Mouse (Mus musculus): ENCODE measurements around the gene Mymx. TPM values are rescaled to one million over a fixed set of nuclear protein-coding genes. Genes with fewer than 3 reads are reported as not detected.
A peak's percentile ranks its signal among the peaks of the same experiment; 100 is the strongest.

Gene Mymx
- polyA plus RNA-seq, 1 experiment from 2014 or later = 22.9 TPM

DNA sequence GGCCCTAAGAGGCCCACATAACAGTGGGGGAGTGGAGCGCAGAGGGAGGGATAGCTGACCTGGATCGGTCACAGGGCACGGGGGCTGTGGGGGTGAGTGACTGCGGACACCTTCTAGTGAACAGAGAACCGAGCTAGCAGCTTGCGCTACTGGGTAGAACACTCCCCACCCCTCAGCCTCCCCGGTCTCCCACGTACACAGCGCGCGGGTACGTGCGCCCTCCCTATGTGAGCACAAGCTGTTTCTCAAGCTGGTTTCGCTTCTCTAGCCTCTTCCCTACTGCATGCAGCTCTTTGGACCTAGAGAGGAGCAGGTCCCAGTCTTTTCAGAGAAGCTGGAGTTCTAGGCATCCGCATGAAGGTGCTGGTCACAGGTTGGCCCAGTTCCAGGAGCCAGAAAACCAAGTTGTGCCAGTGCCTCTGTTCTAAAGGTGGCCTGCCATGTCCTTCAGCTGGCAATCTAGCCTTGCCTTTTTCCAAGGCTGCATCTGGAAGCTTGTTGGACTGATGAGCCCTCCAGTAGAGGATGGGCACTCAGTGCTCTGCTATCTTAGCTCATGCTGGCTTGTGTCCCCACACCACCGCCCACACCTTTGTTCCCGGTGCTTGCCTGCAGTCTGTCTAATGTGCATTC, 27.7 kb downstream of the Mymx start:
- peaks cover 25% of the 10 kb centered on the region for H3K36me3 ChIP-seq
- peak overlapping the region; percentile 99 for H3K4me3 ChIP-seq
- peak overlapping the region; percentile 77 for H3K9ac ChIP-seq
- H3K4me2 ChIP-seq = peak overlapping the region; percentile 80
- peak overlapping the region; percentile 99 for H3K27ac ChIP-seq
- H3K4me1 ChIP-seq = peaks cover 29% of the 10 kb centered on the region
- 4% methylated on average over 17 of the region's 17 CpGs for WGBS
- H3K27me3 ChIP-seq = no peaks in the 10 kb centered on the region
- H3K9me3 ChIP-seq = no peaks in the 10 kb centered on the region
- peak; percentile 58 for ATAC-seq (ENCODE audit: insufficient number of reproducible peaks, low FRiP score, low TSS enrichment, low read depth)

DNA sequence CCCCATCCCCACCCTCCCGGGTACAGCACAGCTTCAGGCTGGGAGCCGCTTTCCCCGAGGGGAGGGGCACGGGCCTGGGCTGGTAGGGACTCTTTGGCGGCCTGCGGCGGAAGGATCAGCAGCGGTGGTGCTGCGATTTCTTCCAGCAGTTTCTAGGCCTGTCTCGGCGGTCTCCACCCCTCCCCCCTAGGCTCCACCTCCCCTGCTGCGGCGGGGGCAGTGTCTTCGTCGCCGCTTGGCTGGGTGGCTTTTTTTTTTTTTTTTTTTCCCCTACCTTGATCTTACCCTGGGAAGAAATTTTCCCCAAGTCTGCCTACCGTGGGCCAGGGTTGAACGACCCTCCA, 28.1 kb downstream of the Mymx start:
- Histone ChIP-seq H3K9me3 (no peaks in the 10 kb centered on the region), H3K36me3 (peaks cover 29% of the 10 kb centered on the region), H3K9ac (peak overlapping the region; percentile 77), H3K27ac (peak overlapping the region; percentile 99), H3K27me3 (no peaks in the 10 kb centered on the region), H3K4me1 (peaks cover 29% of the 10 kb centered on the region), H3K4me3 (peak overlapping the region; percentile 99), H3K4me2 (peak overlapping the region; percentile 80)
- ATAC-seq (ENCODE audit: insufficient number of reproducible peaks, low FRiP score, low TSS enrichment, low read depth) = peak; percentile 77
- WGBS = 0% methylated on average over 18 of the region's 18 CpGs

DNA sequence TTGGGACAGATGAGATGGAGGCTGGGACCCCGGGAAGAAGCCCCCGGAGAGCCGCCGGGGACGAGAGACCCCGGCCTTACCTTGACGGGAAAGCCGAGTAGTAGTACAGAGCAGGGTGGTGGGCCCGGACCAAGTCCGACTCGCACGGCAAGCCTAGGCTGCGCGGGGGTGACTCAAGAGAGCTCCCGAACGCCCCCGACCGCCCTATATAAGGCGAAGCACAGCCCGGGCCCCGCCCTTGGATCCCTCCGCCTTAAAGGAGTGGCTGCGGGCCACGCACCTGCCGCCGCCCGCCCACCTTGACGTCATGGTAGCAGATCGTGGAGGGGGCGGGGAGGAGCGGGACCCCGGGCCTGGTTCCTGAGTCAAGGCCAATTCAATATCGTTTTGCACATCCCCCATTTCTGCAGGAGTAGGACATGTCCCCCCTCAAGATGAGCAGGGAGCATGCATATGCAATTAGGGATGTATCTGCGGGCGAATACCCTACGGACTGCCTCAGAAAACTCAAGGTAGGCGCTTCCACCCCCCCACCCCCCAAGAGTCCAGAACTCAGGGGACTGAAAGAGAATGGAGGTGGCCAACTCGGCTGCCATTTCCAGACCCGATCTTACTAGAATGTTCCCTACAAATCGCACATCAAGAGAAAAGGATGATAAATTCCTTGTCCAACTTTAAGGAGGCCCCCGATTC, 28.7 kb downstream of the Mymx start, which contains the start of gene Hsp90ab1:
Gene Hsp90ab1, minus strand, starts transcription at position 185 of the 693 bp plus-strand sequence.
- H3K4me2 ChIP-seq = peak within 1 kb of the TSS; percentile 80
- peak within 1 kb of the TSS; percentile 99 for H3K4me3 ChIP-seq
- H3K9me3 ChIP-seq = no peaks in the 10 kb centered on the region
- H3K4me1 ChIP-seq = peaks cover 29% of the 10 kb centered on the region
- H3K36me3 ChIP-seq = peaks cover 35% of the 10 kb centered on the region
- peak within 1 kb of the TSS; percentile 99 for H3K9ac ChIP-seq
- peak within 1 kb of the TSS; percentile 99 for H3K27ac ChIP-seq
- under 1% methylated on average over 41 of the region's 41 CpGs for WGBS
- peak; percentile 79 for ATAC-seq (ENCODE audit: insufficient number of reproducible peaks, low FRiP score, low TSS enrichment, low read depth)
- H3K27me3 ChIP-seq = no peaks in the 10 kb centered on the region

DNA sequence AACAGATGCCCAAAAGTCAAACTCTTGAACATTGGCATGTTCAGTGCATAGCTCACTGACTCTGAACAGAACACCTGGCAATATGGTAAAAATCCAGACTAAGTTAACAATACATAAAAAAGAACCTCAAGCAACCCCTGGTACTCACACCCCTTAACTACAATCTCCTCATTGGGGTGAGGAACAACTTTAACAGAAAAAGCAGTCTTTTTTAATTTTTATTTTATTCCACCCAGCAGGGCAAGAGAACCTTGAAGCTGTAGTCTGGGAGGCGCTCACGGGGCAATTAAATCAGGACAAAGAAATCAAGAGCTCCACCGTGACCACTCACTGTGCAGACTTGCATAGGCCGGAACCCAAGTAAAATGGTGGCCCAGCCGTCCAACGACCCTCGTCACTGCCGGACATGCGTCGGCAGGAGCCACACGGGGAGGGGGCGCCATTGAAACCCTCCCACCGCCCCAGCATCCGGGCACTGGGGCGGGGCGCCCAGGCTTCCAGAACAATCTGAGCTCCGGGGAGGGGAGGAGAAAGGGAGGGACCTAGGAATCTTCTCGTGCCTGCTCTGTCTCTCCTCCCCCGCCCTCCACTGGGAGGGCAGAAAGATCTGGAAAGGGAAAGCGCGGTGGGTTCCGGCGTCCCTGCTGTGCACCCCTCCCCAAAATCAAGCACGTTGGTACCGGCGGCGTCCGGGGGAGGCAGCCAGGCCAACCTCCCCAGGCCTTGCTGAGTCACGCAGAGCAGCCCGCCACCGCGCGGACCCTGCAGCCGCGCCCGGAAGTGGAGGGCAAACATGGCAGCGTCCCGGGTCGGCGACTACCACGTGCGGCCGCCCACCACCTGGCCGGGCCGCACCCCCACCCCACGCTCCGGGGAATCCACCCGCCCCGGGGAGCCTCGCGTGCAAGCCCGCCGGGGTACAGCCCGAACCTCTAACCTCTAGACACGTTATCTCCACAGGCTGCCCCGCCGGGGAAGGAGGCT, 29.5 kb downstream of the Mymx start:
- H3K36me3 ChIP-seq = peaks cover 43% of the 10 kb centered on the region
- WGBS = under 1% methylated on average over 57 of the region's 57 CpGs
- H3K4me1 ChIP-seq = peaks cover 34% of the 10 kb centered on the region
- H3K4me2 ChIP-seq = peak overlapping the region; percentile 80
- H3K9me3 ChIP-seq = no peaks in the 10 kb centered on the region
- H3K27ac ChIP-seq = peak overlapping the region; percentile 99
- peak; percentile 57 for ATAC-seq (ENCODE audit: insufficient number of reproducible peaks, low FRiP score, low TSS enrichment, low read depth)
- H3K9ac ChIP-seq = peak overlapping the region; percentile 99
- no peaks in the 10 kb centered on the region for H3K27me3 ChIP-seq
- peak overlapping the region; percentile 99 for H3K4me3 ChIP-seq

DNA sequence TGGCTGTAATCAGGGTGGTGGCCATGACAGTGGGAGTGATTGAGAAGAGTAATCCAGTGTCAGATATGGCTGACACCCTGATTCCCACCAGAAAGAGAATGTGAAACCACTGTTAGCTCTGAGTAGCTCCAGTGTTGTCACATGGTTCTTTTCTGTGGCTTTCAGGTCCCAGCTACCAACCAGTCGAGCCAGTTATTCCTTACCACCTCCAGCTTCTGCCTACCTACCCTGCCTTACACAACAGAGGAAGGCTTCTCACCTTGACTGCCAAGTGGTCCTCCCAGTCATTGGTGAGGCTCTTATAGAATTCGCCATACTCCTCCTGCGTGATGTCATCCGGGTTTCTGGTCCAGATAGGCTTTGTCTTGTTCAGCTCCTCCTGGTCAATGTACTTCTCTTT, 31.9 kb downstream of the Mymx start:
- H3K4me1 ChIP-seq = peaks cover 52% of the 10 kb centered on the region

DNA sequence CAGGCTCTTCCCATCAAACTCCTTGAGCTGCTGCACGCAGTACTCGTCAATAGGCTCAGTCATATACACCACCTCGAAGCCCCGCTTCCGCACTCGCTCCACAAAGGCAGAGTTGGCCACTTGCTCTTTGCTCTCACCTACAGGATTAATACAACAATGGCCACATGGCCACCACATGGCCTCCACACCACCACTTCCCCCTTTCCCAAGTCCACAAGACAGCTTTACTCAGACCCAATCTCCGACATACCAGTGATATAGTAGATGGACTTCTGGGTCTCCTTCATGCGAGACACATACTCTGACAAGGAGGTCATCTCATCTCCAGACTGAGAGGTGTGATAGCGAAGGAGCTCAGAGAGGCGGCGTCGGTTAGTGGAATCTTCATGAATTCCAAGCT, 32.9 kb downstream of the Mymx start:
- H3K27ac ChIP-seq = no peak overlapping the region
- no peaks in the 10 kb centered on the region for H3K9me3 ChIP-seq
- H3K4me1 ChIP-seq = peaks cover 51% of the 10 kb centered on the region
- peaks cover 61% of the 10 kb centered on the region for H3K36me3 ChIP-seq
- H3K4me3 ChIP-seq = no peak overlapping the region
- H3K27me3 ChIP-seq = no peaks in the 10 kb centered on the region
- H3K4me2 ChIP-seq = no peak overlapping the region
- ATAC-seq (ENCODE audit: insufficient number of reproducible peaks, low FRiP score, low TSS enrichment, low read depth) = no peak
- 85% methylated on average over 12 of the region's 12 CpGs for WGBS
- no peak overlapping the region for H3K9ac ChIP-seq

More for the DNA sequence above, 31.9 kb downstream of the Mymx start:
- Histone ChIP-seq H3K27ac (no peak overlapping the region), H3K27me3 (no peaks in the 10 kb centered on the region), H3K9me3 (no peaks in the 10 kb centered on the region), H3K9ac (no peak overlapping the region), H3K4me2 (no peak overlapping the region), H3K36me3 (peaks cover 61% of the 10 kb centered on the region), H3K4me3 (no peak overlapping the region)
- ATAC-seq (ENCODE audit: insufficient number of reproducible peaks, low FRiP score, low TSS enrichment, low read depth) = no peak
- 76% methylated on average over 4 of the region's 4 CpGs for WGBS

DNA sequence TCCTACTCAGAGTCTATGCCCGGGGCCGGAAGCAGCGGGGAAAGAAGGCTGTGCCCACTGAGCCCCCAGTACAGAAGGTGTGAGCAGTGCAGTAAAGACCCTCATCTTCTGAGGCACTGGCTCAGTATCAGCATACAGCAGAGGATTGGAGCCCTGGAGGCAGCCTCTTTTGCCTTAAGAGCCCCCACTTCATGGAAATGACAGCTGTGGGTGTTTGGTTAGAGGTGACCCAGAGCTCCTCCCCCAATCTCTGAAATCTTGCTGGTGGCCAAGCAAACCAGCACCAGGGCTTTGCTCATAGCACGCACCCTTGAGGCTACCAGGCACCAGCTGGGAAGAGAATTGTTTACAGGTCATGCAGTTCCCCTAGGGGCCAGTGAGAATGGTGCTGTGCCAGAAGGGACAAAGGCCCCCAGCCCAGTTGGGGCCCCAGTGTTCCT, 34.7 kb downstream of the Mymx start:
- Histone ChIP-seq H3K36me3 (peaks cover 61% of the 10 kb centered on the region), H3K4me1 (peaks cover 51% of the 10 kb centered on the region), H3K4me2 (no peak overlapping the region), H3K4me3 (no peak overlapping the region), H3K27ac (peak overlapping the region; percentile 38; the same call in 1 of the 2 replicates), H3K9me3 (no peaks in the 10 kb centered on the region), H3K27me3 (no peaks in the 10 kb centered on the region), H3K9ac (no peak overlapping the region)
- WGBS = 21% methylated on average over 4 of the region's 4 CpGs
- no peak for ATAC-seq (ENCODE audit: insufficient number of reproducible peaks, low FRiP score, low TSS enrichment, low read depth)

DNA sequence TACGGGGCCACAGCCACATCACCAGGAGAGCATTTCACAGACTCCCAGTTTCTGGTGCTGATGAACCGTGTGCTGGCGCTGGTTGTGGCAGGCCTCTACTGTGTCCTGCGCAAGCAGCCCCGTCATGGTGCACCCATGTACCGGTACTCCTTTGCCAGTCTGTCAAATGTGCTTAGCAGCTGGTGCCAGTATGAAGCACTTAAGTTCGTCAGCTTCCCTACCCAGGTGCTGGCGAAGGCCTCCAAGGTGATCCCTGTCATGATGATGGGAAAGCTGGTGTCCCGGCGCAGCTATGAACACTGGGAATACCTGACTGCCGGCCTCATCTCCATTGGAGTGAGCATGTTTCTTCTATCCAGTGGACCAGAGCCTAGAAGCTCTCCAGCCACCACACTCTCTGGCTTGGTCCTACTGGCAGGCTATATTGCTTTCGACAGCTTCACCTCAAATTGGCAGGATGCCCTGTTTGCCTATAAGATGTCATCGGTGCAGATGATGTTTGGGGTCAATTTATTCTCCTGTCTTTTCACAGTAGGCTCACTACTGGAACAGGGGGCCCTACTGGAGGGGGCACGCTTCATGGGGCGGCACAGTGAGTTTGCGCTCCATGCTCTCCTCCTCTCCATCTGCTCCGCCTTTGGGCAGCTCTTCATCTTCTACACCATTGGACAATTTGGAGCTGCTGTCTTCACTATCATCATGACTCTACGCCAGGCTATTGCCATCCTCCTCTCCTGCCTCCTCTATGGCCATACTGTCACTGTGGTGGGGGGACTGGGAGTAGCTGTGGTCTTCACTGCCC, 35.3 kb downstream of the Mymx start:
- H3K4me1 ChIP-seq = peaks cover 47% of the 10 kb centered on the region
- no peak overlapping the region for H3K4me3 ChIP-seq
- no peak overlapping the region for H3K9ac ChIP-seq
- WGBS = 58% methylated on average over 18 of the region's 18 CpGs
- H3K9me3 ChIP-seq = no peaks in the 10 kb centered on the region
- peaks cover 60% of the 10 kb centered on the region for H3K36me3 ChIP-seq
- H3K27ac ChIP-seq = peak overlapping the region; percentile 38; the same call in 1 of the 2 replicates
- H3K27me3 ChIP-seq = no peaks in the 10 kb centered on the region
- no peak for ATAC-seq (ENCODE audit: insufficient number of reproducible peaks, low FRiP score, low TSS enrichment, low read depth)
- H3K4me2 ChIP-seq = no peak overlapping the region

DNA sequence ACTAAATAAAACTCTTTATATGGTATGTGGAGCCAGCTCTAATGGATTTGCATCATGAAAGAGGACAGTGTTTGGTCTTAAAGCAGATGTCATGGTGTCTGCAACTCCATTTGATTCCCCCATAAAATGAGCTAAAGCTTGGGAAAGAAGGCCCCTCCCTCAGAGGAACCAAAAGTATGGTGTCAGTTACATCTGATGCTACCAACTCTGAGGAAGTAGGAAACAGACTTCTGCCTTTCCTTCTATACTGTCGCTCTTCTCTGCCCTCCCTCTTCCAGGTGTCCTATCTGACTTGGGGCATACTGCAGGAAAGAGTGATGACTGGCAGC, 35.9 kb downstream of the Mymx start:
- H3K4me2 ChIP-seq = no peak overlapping the region
- H3K27ac ChIP-seq = no peak overlapping the region
- no peaks in the 10 kb centered on the region for H3K27me3 ChIP-seq
- peaks cover 54% of the 10 kb centered on the region for H3K36me3 ChIP-seq
- no peak for ATAC-seq (ENCODE audit: insufficient number of reproducible peaks, low FRiP score, low TSS enrichment, low read depth)
- no peak overlapping the region for H3K9ac ChIP-seq
- H3K4me1 ChIP-seq = peaks cover 41% of the 10 kb centered on the region
- H3K9me3 ChIP-seq = no peaks in the 10 kb centered on the region
- no peak overlapping the region for H3K4me3 ChIP-seq
- WGBS = 66% methylated on average over 1 of the region's 1 CpGs

DNA sequence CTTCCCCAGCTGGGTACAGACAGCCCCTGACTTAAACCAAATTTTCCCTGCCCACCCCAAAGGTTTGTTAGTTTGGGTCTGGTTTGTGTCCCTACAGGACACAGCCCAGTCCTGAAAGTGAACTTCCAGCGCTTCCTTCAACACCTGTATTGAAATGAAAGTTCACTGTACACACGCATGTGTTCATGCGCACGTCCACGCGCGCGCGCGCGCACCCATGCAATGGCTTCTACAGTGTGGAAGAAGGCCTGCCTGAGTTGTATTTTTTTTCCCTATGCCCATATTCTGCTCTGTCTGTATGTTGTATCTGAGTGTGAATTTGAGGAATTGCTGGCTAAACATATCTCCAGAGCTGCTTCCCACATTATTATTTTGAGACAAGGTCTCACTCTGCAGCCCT, 36.8 kb downstream of the Mymx start:
- H3K4me1 ChIP-seq = peaks cover 36% of the 10 kb centered on the region

DNA sequence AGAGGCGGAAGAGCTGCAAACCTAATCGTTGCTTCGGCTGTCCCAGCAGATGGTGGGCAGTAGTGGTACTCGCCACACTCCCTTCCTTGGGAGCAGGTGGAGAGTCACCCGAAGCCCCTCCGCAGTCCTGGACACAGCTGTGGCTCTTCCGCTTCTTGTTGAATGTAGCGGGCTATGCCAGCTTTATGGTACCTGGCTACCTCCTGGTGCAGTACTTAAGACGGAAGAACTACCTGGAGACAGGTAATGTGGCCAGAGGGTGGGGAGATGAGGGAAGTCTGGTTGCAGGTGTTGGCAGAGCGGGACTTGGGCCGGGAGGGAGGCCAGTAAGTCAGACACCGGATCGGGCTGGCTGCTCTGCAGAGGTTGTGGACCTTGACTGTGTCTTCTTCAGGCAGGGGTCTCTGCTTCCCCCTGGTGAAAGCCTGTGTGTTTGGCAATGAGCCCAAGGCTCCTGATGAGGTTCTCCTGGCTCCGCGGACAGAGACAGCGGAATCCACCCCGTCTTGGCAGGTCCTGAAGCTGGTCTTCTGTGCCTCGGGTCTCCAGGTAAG, 37.3 kb downstream of the Mymx start:
- peak overlapping the region; percentile 88 for H3K27ac ChIP-seq
- peak overlapping the region; percentile 94 for H3K4me3 ChIP-seq
- no peaks in the 10 kb centered on the region for H3K27me3 ChIP-seq
- 0 out of 2 replicates have a peak, but pooled peaks have one; percentile 6 for ATAC-seq (ENCODE audit: insufficient number of reproducible peaks, low FRiP score, low TSS enrichment, low read depth)
- WGBS = 11% methylated on average over 18 of the region's 18 CpGs
- peaks cover 36% of the 10 kb centered on the region for H3K4me1 ChIP-seq
- peaks cover 41% of the 10 kb centered on the region for H3K36me3 ChIP-seq
- H3K9me3 ChIP-seq = no peaks in the 10 kb centered on the region
- peak overlapping the region; percentile 87 for H3K9ac ChIP-seq
- H3K4me2 ChIP-seq = peak overlapping the region; percentile 93

More for the DNA sequence above, 36.8 kb downstream of the Mymx start:
- H3K9ac ChIP-seq = peak overlapping the region; percentile 87
- H3K36me3 ChIP-seq = peaks cover 45% of the 10 kb centered on the region
- WGBS = 90% methylated on average over 11 of the region's 11 CpGs
- no peaks in the 10 kb centered on the region for H3K27me3 ChIP-seq
- H3K27ac ChIP-seq = peak overlapping the region; percentile 1; the same call in 1 of the 2 replicates
- H3K4me2 ChIP-seq = peak overlapping the region; percentile 93
- H3K9me3 ChIP-seq = no peaks in the 10 kb centered on the region
- H3K4me3 ChIP-seq = peak overlapping the region; percentile 94
- no peak for ATAC-seq (ENCODE audit: insufficient number of reproducible peaks, low FRiP score, low TSS enrichment, low read depth)
